Mouse (Mus musculus) olfactory bulb, adult 2 months (tissue): ENCODE data around the gene Gm9767. TPM values are rescaled to one million over a fixed set of nuclear protein-coding genes. Genes with fewer than 3 reads are reported as not detected.

ENCODE experiments used
- H3K27ac ChIP-seq: fragments of 200-500 bp; 2 replicates; pipeline ENCODE4 v1.5.1; 2012; ENCODE audit warnings: low read depth, low read length; ENCODE audit not compliant: insufficient read depth
- H3K4me1 ChIP-seq: fragments of 200-500 bp; 2 replicates; pipeline ENCODE4 v1.6.1; 2012; ENCODE audit warnings: low read length; ENCODE audit not compliant: control insufficient read depth, insufficient read depth
- H3K4me3 ChIP-seq: fragments of 200-500 bp; 2 replicates; pipeline ENCODE4 v1.5.1; 2012; ENCODE audit warnings: mild to moderate bottlenecking, low read depth, low read length, moderate library complexity; ENCODE audit not compliant: insufficient read depth
- CTCF ChIP-seq: fragments of 200-500 bp; IDR thresholded peaks from 2 replicates; pipeline ENCODE4 v1.5.1; 2012; ENCODE audit warnings: low read depth, mild to moderate bottlenecking, low read length, moderate library complexity; ENCODE audit not compliant: insufficient read depth
- POLR2A ChIP-seq: fragments of 200-500 bp; IDR thresholded peaks from 2 replicates; pipeline ENCODE4 v1.6.1; 2012; ENCODE audit warnings: mild to moderate bottlenecking, low read depth, low read length, moderate library complexity; ENCODE audit not compliant: insufficient read depth
- WGBS: fragments of 180-500 bp; shearing (Covaris S2); methylation state at CpG from one replicate; pipeline ENCODE4 v1.1.7; 2018; 5-methylcytosine and 5-hydroxymethylcytosine counted together
- polyA plus RNA-seq: library from polyadenylated mRNA; stranded (reverse); fragments of >200 nt; gene quantifications from 2 replicates; pipeline ENCODE4 v1.2.4, GENCODE M21; 2012; ENCODE audit warnings: low replicate concordance; ENCODE audit not compliant: missing spikeins, insufficient read depth, insufficient read length

Gm9767 gene
- polyA plus RNA-seq, 1 experiment, result not detected

- TF ChIP-seq POLR2A (no peak), CTCF (no peak)
- H3K27ac ChIP-seq, result no peak overlapping the region
- 83% methylated on average over 4 of the region's 4 CpGs for WGBS
- H3K4me3 ChIP-seq, result no peak overlapping the region
- no peaks in the 10 kb centered on the region for H3K4me1 ChIP-seq
Measured at GRCm38 (mm10) chr10:26082081-26082480, 4.0 kb downstream of the Gm9767 start.

GRCm38 (mm10) chr10:26103330-26103982 lies 25.4 kb downstream of the Gm9767 start:
- no peak overlapping the region for H3K27ac ChIP-seq
- 75% methylated on average over 3 of the region's 3 CpGs for WGBS
- H3K4me3 ChIP-seq, result no peak overlapping the region
- TF ChIP-seq POLR2A, result no peak
- no peak for TF ChIP-seq CTCF
- H3K4me1 ChIP-seq, result no peaks in the 10 kb centered on the region

- no peak for TF ChIP-seq POLR2A
- Histone ChIP-seq H3K4me3 (no peak overlapping the region), H3K27ac (no peak overlapping the region), H3K4me1 (no peaks in the 10 kb centered on the region)
- 64% methylated on average over 4 of the region's 4 CpGs for WGBS
Measured at GRCm38 (mm10) chr10:26114409-26114808, 36.4 kb downstream of the Gm9767 start.

GRCm38 (mm10) chr10:26119067-26119821 lies 41.2 kb downstream of the Gm9767 start:
- Histone ChIP-seq H3K4me1 (peaks cover 2% of the 10 kb centered on the region; the same call in 1 of the 2 replicates), H3K27ac (no peak overlapping the region), H3K4me3 (no peak overlapping the region)
- TF ChIP-seq POLR2A (no peak), CTCF (no peak)
- WGBS, result 53% methylated on average over 6 of the region's 6 CpGs

GRCm38 (mm10) chr10:26119822-26120183 lies 41.7 kb downstream of the Gm9767 start:
- Histone ChIP-seq H3K27ac (no peak overlapping the region), H3K4me1 (peaks cover 2% of the 10 kb centered on the region; the same call in 1 of the 2 replicates), H3K4me3 (no peak overlapping the region)
- WGBS, result 53% methylated on average over 1 of the region's 1 CpGs
- no peak for TF ChIP-seq CTCF
- no peak for TF ChIP-seq POLR2A

Other genes starting within 250 kb of the Gm9767 start
- gene Tmem200a, start 797 bp downstream of the Gm9767 start, polyA plus RNA-seq, result not detected in 2 replicates
- not detected in 2 replicates for gene Samd3, start 151.5 kb downstream of the Gm9767 start, polyA plus RNA-seq